Mouse (Mus musculus): ENCODE results near the gene Wnt10a.
"Not testable (repeated sequence)": the region's sequence is repeated elsewhere in the genome, so short reads cannot be mapped to it uniquely, and the experiment has no call there.

Gene Wnt10a

GRCm38 (mm10) chr1:74787846-74788245 lies 3.5 kb upstream of the Wnt10a start:
- DNase-seq = peak; percentile 72 to 89

GRCm38 (mm10) chr1:74788603-74789176 lies 2.6 kb upstream of the Wnt10a start:
- DNase-seq = no peak

- DNase-seq = no peak
Observed at GRCm38 (mm10) chr1:74790095-74790494, 1.2 kb upstream of the Wnt10a start.

GRCm38 (mm10) chr1:74792831-74793660 lies 1.7 kb downstream of the Wnt10a start:
- DNase-seq = no peak

GRCm38 (mm10) chr1:74794487-74795144 lies 3.3 kb downstream of the Wnt10a start:
- DNase-seq = no peak

- no peak for DNase-seq
Observed at GRCm38 (mm10) chr1:74795145-74795529, 3.8 kb downstream of the Wnt10a start.

GRCm38 (mm10) chr1:74797459-74797858 lies 6.1 kb downstream of the Wnt10a start:
- DNase-seq = no peak

GRCm38 (mm10) chr1:74800424-74800888 lies 9.1 kb downstream of the Wnt10a start:
- no peak for DNase-seq

- no peak for DNase-seq
Observed at GRCm38 (mm10) chr1:74801631-74802140, 10.4 kb downstream of the Wnt10a start.

GRCm38 (mm10) chr1:74802795-74803656 lies 11.7 kb downstream of the Wnt10a start:
- peak; percentile 62 to 68 for DNase-seq

- DNase-seq = no peak
Observed at GRCm38 (mm10) chr1:74804211-74804870, 13.0 kb downstream of the Wnt10a start.

GRCm38 (mm10) chr1:74805340-74805835 lies 14.1 kb downstream of the Wnt10a start:
- no peak for DNase-seq

GRCm38 (mm10) chr1:74805843-74806242 lies 14.5 kb downstream of the Wnt10a start:
- DNase-seq = no peak

GRCm38 (mm10) chr1:74806360-74807311 lies 15.3 kb downstream of the Wnt10a start:
- no peak for DNase-seq

- DNase-seq = no peak
Observed at GRCm38 (mm10) chr1:74807551-74808071, 16.3 kb downstream of the Wnt10a start.

GRCm38 (mm10) chr1:74808078-74808477 lies 16.8 kb downstream of the Wnt10a start:
- DNase-seq = peak; percentile 76 to 81

GRCm38 (mm10) chr1:74809007-74809406 lies 17.7 kb downstream of the Wnt10a start:
- no peak for DNase-seq

- no peak for DNase-seq
Observed at GRCm38 (mm10) chr1:74814931-74815647, 23.8 kb downstream of the Wnt10a start.

- not testable (repeated sequence) for DNase-seq
Observed at GRCm38 (mm10) chr1:74815965-74816364, 24.6 kb downstream of the Wnt10a start.
